ENCODE assay signal across 16 mouse cellular contexts in the genomic region with DNA sequence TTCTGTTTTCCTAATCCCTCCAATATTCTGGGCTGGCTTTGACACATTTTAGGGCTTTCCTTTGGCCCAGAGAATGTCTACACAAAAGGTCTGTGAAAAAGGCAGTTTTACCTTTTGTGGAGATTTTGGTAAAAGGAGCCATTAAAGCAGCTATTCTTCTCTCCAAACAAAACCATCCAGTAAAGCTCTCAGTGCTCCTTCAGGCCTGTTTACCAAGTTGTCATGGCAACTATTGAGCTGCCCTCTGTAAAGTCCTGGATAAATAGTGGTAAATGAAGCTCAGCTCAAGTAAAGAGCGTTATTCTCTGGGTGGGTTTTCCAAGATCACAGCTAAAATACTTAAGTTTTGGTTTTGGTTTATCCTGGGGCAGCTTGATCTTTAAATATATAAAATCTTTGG.
DNase-seq lines count a peak whose midpoint lies in the region; ATAC-seq and TF ChIP-seq lines count a peak whose summit lies in the region.
"Had no signal": no experiment of that assay in that cellular context is flagged by ENCODE, and none has a peak within 500 bp of the region (broad histone marks: within the 10 kb centered on the region; RNA-seq: fewer than 3 reads in every experiment).

No protein-coding gene starts in this region.

- H3K36me3 ChIP-seq in forebrain, postnatal 0 days (ENCODE audit: insufficient read depth), result no peaks in the 10 kb centered on the region
- no peaks in the 10 kb centered on the region for H3K36me3 ChIP-seq in midbrain, embryonic 14.5 days (ENCODE audit: control insufficient read depth, insufficient read depth, low read length)
- H3K36me3 ChIP-seq: G1E had no signal

- no peak overlapping the region for H3K4me3 ChIP-seq in forebrain, postnatal 0 days (ENCODE audit: low read depth, low read length)
- peak overlapping the region; percentile 26 for H3K4me3 ChIP-seq in midbrain, embryonic 14.5 days (replicated peaks; ENCODE audit: low read depth, low read length)
- H3K4me3 ChIP-seq: myocyte had no signal

- peak overlapping the region; percentile 77; the same call in 1 of the 2 replicates for H3K27ac ChIP-seq in forebrain, postnatal 0 days (ENCODE audit: low read depth, low read length)
- H3K27ac ChIP-seq in midbrain, embryonic 14.5 days (replicated peaks; ENCODE audit: low read depth, low read length), result peak overlapping the region; percentile 91
- H3K27ac ChIP-seq: kidney, postnatal 0 days had no signal

- no peak overlapping the region for H3K9ac ChIP-seq in forebrain, postnatal 0 days
- H3K9ac ChIP-seq in midbrain, embryonic 14.5 days (replicated peaks; ENCODE audit: low read length), result peak overlapping the region; percentile 21; the same call in 1 of the 2 replicates

- WGBS in forebrain, postnatal 0 days, result 16% methylated on average over 1 of the region's 1 CpGs
- WGBS in midbrain, embryonic 14.5 days, result 2% methylated on average over 1 of the region's 1 CpGs

- DNase-seq in Muller cell, postnatal 12 days (ENCODE audit: inconsistent ontology term), result peak; percentile 16
- peak; percentile 77 for DNase-seq in embryo, embryonic 10.5 days (ENCODE audit: low spot score)
- no peak for DNase-seq in forebrain, postnatal 0 days
- peak; percentile 80 for DNase-seq in midbrain, embryonic 14.5 days
- no peak for DNase-seq in T-cell, adult 2 months (ENCODE audit: low spot score)
- DNase-seq in kidney, postnatal 14 days, result no peak
- DNase-seq: adrenal gland, postnatal 25 days; cerebellum, adult 2 months; gastrocnemius, postnatal 36 days; heart, postnatal 10 days; lung, adult 2 months; thymus, adult 18-20 months had no signal

- H3K4me2 ChIP-seq in forebrain, postnatal 0 days (ENCODE audit: low read depth), result peak overlapping the region; percentile 40
- peak overlapping the region; percentile 52 for H3K4me2 ChIP-seq in midbrain, embryonic 14.5 days (ENCODE audit: low read length)

- H3K4me1 ChIP-seq in forebrain, postnatal 0 days (ENCODE audit: insufficient read depth), result peaks cover 3% of the 10 kb centered on the region; the same call in 1 of the 2 replicates
- peaks cover 25% of the 10 kb centered on the region for H3K4me1 ChIP-seq in midbrain, embryonic 14.5 days (ENCODE audit: control insufficient read depth, insufficient read depth, low read length)

- ATAC-seq in forebrain, postnatal 0 days, result peak; percentile 40; the same call in 1 of the 2 replicates
- peak; percentile 38; the same call in 1 of the 2 replicates for ATAC-seq in midbrain, embryonic 14.5 days (ENCODE audit: low FRiP score, low TSS enrichment)
- ATAC-seq in granulocyte monocyte progenitor cell, adult 5-6 weeks (replicated peaks; ENCODE audit: poor library complexity, severe bottlenecking), result no peak

- H3K27me3 ChIP-seq in forebrain, postnatal 0 days (ENCODE audit: insufficient read depth, low read length), result no peaks in the 10 kb centered on the region
- H3K27me3 ChIP-seq in midbrain, embryonic 14.5 days (ENCODE audit: control insufficient read depth, insufficient read depth, low read length), result no peaks in the 10 kb centered on the region

- no peak for TF ChIP-seq CTCF in forebrain, postnatal 0 days (IDR thresholded peaks at IDR 0.05; ENCODE audit: low read depth)

- H3K9me3 ChIP-seq in forebrain, postnatal 0 days (ENCODE audit: low read length), result no peaks in the 10 kb centered on the region
- H3K9me3 ChIP-seq in midbrain, embryonic 14.5 days (ENCODE audit: control insufficient read depth, low read length), result no peaks in the 10 kb centered on the region

Comparison
In these comparisons a context has a peak if more than half of its experiments do, and no peak if none do; other contexts are left out.
1. DNase-seq: peak in Muller cell, postnatal 12 days (single experiment), embryo, embryonic 10.5 days (single experiment) and midbrain, embryonic 14.5 days (single experiment); none in forebrain, postnatal 0 days (single experiment), T-cell, adult 2 months (single experiment) and kidney, postnatal 14 days (single experiment).